Mouse (Mus musculus): Measurements from ENCODE around the gene Chrd. TPM values are rescaled to one million over a fixed set of nuclear protein-coding genes. Genes with fewer than 3 reads are reported as not detected.

Chrd gene
- not detected in 2 replicates for total RNA-seq (2015; ENCODE audit: low replicate concordance)
- total RNA-seq (2017; ENCODE audit: low replicate concordance) = not detected in 2 replicates

GRCm38 (mm10) chr16:20732925-20733730 is at the start of gene Chrd:
Gene Chrd, plus strand, starts transcription at chr16:20733127.
- ATAC-seq (replicated peaks; ENCODE audit: low FRiP score, poor library complexity, severe bottlenecking) = no peak

DNA sequence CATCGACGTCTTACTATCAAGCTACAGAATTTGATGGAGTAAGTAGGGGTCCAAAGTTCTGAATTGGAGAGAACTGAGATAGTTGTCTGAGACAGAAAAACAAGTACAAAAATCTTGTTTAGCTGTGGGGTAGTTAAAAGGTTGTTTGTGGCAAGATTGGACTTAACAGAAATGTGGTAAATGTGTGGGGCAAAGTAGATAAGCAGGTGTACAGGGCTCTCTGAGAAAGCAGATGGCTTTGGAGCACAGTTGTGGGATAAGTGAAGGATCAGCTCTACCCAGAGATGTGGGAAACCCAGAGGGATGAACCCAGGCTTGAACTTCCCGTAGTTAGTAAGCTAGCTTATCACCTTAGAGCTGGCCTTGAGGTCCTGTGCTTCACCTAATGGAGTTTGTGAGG is 42.2 kb upstream of the Chrd start:
- ATAC-seq (replicated peaks; ENCODE audit: low FRiP score, poor library complexity, severe bottlenecking) = no peak

GRCm38 (mm10) chr16:20691617-20692016 is 41.3 kb upstream of the Chrd start:
- ATAC-seq (replicated peaks; ENCODE audit: low FRiP score, poor library complexity, severe bottlenecking) = no peak

DNA sequence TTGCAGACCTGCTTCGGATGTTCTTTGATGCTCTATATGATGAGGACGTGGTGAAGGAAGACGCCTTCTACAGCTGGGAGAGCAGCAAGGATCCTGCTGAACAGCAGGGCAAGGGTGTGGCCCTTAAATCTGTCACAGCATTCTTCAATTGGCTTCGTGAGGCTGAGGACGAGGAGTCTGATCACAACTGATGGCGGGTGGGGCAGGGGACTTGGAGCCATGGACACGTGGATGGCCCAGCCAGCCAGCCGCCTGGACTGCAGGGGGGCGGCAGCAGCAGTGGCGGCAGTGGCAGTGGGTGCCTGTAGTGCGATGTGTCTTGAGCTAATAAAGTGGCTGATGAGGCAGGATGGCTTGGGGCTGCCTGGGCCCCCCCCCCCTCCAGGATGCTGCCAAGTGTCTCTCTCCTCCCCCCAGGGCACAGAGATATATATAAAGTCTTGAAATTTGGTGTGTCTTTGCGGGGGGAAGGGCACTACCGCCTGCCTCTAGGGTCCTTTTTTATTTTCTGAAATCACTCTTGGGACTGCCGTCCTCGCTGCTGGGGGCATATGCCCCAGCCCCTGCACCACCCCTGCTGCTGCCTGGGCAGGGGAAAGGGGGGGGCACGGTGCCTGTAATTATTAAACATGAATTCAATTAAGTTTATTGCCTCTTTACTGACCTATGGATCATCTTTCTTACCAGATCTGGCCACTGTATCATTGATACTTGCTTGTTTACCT is 40.5 kb upstream of the Chrd start:
- no peak for ATAC-seq (replicated peaks; ENCODE audit: low FRiP score, poor library complexity, severe bottlenecking)

DNA sequence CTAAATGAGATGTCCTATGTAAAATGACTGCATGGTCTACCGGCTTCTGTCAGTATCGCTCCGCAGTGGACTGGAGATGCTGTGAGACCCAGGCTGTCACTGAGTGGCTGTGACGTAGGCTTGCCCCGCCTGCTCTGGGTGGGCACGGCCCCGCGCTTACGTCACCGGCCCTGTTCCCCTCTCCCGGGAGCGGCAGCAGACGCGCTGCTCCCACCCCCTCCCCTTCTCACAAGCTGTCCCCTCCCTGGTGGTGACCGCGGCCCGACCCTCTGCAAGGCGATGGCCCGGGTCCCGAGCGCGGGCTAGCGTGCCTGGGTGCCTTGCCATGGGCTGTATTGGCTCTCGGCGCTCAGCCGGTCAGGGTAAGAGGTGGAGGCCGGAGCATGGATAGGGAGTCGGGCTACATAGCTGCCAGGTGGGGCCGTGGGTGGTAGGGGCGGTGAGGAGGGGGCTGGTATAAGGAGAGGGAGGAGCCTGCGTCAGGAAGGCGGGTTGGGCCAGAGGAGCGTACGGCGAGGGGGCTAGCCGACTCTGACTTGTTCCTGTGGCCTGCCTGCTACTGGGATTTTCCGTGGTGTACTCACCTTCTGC is 39.7 kb upstream of the Chrd start, which contains the start of gene Fam131a:
Fam131a (plus strand) TSS at position 131 of the 591 bp plus-strand sequence.
- ATAC-seq (replicated peaks; ENCODE audit: low FRiP score, poor library complexity, severe bottlenecking) = peak; percentile 81

- ATAC-seq (replicated peaks; ENCODE audit: low FRiP score, poor library complexity, severe bottlenecking) = no peak
Observed at GRCm38 (mm10) chr16:20694781-20695180, 38.1 kb upstream of the Chrd start.

- no peak for ATAC-seq (replicated peaks; ENCODE audit: low FRiP score, poor library complexity, severe bottlenecking)
Observed at GRCm38 (mm10) chr16:20695622-20696323, 37.2 kb upstream of the Chrd start.

DNA sequence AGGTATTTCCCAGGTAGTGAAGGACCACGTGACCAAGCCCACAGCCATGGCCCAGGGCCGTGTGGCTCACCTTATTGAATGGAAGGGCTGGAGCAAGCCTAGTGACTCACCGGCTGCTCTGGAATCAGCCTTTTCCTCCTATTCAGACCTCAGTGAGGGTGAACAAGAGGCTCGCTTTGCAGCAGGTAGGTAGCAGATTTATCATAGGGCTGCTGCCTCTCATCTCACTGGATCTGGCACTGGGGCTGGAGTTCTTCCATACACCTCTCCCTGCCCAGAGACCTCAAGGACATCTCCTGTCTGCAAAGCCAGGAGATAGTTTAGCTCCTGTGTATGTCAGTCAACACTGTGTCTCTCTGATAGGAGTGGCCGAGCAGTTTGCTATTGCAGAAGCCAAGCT is 33.7 kb upstream of the Chrd start:
- ATAC-seq (replicated peaks; ENCODE audit: low FRiP score, poor library complexity, severe bottlenecking) = no peak

DNA sequence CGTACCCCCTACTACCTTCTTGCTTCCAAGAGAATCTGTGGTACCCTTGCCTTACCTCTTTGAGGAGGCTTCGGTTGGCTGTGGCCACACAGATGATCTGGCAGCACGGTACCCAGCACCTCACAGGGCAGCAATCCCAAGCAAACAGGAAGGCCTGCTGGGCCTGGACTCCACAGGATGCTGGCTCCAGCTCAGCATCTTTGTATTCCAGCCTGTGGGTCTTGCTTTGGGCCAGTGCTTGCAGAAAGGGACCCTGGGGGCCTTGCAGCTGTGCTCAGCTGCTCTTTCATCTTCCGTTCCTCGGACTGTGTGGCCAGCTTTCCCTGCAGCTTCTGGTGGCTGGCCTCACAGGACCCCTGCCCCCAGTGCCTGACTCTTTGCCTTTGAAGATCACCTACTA is 32.9 kb upstream of the Chrd start:
- ATAC-seq (replicated peaks; ENCODE audit: low FRiP score, poor library complexity, severe bottlenecking) = no peak

DNA sequence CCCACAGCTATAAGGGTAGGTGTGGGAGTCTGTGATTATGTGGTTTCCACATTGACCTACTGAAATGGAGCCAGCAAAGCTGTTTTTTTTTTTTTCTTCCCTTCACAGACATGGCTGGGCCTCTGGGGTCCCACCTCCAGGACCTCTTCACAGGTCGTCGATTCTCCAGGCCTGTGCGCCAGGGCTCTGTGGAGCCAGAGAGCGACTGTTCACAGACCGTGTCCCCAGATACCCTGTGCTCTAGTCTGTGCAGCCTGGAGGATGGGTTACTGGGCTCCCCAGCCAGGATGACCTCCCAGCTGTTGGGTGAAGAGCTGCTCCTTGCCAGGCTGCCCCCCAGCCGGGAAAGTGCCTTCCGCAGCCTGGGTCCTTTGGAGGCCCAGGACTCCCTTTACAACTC is 31.6 kb upstream of the Chrd start:
- no peak for ATAC-seq (replicated peaks; ENCODE audit: low FRiP score, poor library complexity, severe bottlenecking)

GRCm38 (mm10) chr16:20701729-20702521 is 31.0 kb upstream of the Chrd start:
- ATAC-seq (replicated peaks; ENCODE audit: low FRiP score, poor library complexity, severe bottlenecking) = no peak

DNA sequence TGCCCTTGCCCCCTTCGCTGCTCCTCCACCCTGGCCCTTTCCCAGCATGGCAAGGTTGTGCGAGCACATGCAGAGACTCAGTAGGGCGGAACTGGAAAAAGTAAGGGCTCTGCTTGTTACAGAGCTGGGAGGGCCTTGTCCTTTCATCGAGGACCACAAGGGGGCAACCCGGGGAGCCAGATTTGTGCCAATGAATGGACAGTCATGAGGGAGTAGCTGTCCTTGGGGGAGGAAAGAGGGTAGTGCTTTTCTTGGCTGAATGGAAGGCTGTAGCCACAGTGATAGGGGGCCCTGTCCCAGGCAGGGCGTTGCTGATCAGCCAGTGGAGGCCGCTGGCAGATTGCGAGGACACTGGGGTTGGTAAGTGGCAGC is 30.4 kb upstream of the Chrd start:
- peak; percentile 68 for ATAC-seq (replicated peaks; ENCODE audit: low FRiP score, poor library complexity, severe bottlenecking)

DNA sequence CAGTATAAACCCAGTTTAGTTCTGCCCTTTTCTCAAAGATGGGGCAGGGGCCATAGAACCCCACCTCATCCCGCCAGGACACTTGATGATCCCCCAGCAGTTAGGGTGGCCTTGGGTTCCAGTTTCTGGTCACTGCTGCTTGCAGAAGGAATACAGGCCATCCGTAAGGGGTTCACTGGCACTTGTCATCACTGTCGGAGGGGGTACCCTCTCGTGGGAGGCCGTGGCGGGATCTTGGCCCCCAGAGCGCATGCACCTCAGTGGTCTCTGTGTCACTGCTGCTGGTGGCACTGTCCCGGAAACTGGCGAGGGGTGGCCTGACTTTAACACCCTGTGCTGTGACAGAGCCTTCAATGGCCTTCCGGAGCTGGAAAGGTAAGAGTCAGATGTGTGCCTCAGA is 29.9 kb upstream of the Chrd start:
- ATAC-seq (replicated peaks; ENCODE audit: low FRiP score, poor library complexity, severe bottlenecking) = no peak

GRCm38 (mm10) chr16:20703699-20704400 is 29.1 kb upstream of the Chrd start:
- ATAC-seq (replicated peaks; ENCODE audit: low FRiP score, poor library complexity, severe bottlenecking) = no peak

GRCm38 (mm10) chr16:20705786-20706185 is 27.1 kb upstream of the Chrd start:
- ATAC-seq (replicated peaks; ENCODE audit: low FRiP score, poor library complexity, severe bottlenecking) = no peak

- no peak for ATAC-seq (replicated peaks; ENCODE audit: low FRiP score, poor library complexity, severe bottlenecking)
Observed at GRCm38 (mm10) chr16:20706407-20707055, 26.4 kb upstream of the Chrd start.

GRCm38 (mm10) chr16:20708220-20708938 is 24.5 kb upstream of the Chrd start:
- no peak for ATAC-seq (replicated peaks; ENCODE audit: low FRiP score, poor library complexity, severe bottlenecking)
